Mouse (Mus musculus): ENCODE results near the gene Hoxb3. TPM values are rescaled to one million over a fixed set of nuclear protein-coding genes. Genes with fewer than 3 reads are reported as not detected.
A peak's percentile ranks its signal among the peaks of the same experiment; 100 is the strongest.

The Hoxb3 gene
- polyA plus RNA-seq, 1 experiment from 2014 or later, result 0.30 TPM

MicroRNAs within 50 kb of the gene (microRNA counts, 519-probe panel; counts per million panel counts)
- microRNA mmu-miR-10a, result 473 counts per million, percentile 71 among the panel's probes with 10 or more counts

Small RNAs within 50 kb of the gene (microRNA-seq; reads per million reads assigned to microRNA genes)
- 1,238 reads per million, percentile 74 among the genes with 10 or more reads in this experiment for gene Mir10a (ENCODE audit: borderline number of aligned reads)

Other genes with a start within 250 kb of the Hoxb3 start
- 610 and 662 TPM in 2 replicates for gene Atp5g1, start 247.7 kb upstream of the Hoxb3 start, polyA plus RNA-seq (2015; fragmentation: Nextera tagmentation; extraction: Ambion mirVana)
- gene Calcoco2, start 211.4 kb upstream of the Hoxb3 start, polyA plus RNA-seq (2015; fragmentation: Nextera tagmentation; extraction: Ambion mirVana), result 0.13 and 0.20 TPM in 2 replicates
- 0.05 and 0.12 TPM in 2 replicates for gene Ttll6, start 189.5 kb upstream of the Hoxb3 start, polyA plus RNA-seq (2015; fragmentation: Nextera tagmentation; extraction: Ambion mirVana)
- gene Hoxb13, start 129.0 kb upstream of the Hoxb3 start, polyA plus RNA-seq (2015; fragmentation: Nextera tagmentation; extraction: Ambion mirVana), result 0.43 and 0.54 TPM in 2 replicates
- gene Hoxb9, start 51.9 kb upstream of the Hoxb3 start, polyA plus RNA-seq (2015; fragmentation: Nextera tagmentation; extraction: Ambion mirVana), result 0.09 TPM in 1 of 2 replicates, not detected in the other
- not detected in 2 replicates for gene Hoxb8, start 41.4 kb upstream of the Hoxb3 start, polyA plus RNA-seq (2015; fragmentation: Nextera tagmentation; extraction: Ambion mirVana)
- 0.19 TPM in 1 of 2 replicates, not detected in the other for gene Hoxb7, start 36.7 kb upstream of the Hoxb3 start, polyA plus RNA-seq (2015; fragmentation: Nextera tagmentation; extraction: Ambion mirVana)
- gene Hoxb6, start 30.9 kb upstream of the Hoxb3 start, polyA plus RNA-seq (2015; fragmentation: Nextera tagmentation; extraction: Ambion mirVana), result 0.10 TPM in 1 of 2 replicates, not detected in the other
- 0.15 and 0.16 TPM in 2 replicates for gene Hoxb5, start 20.0 kb upstream of the Hoxb3 start, polyA plus RNA-seq (2015; fragmentation: Nextera tagmentation; extraction: Ambion mirVana)
- 0.09 and 0.20 TPM in 2 replicates for gene Hoxb4, start 5.1 kb upstream of the Hoxb3 start, polyA plus RNA-seq (2015; fragmentation: Nextera tagmentation; extraction: Ambion mirVana)
- 1.3 and 1.4 TPM in 2 replicates for gene Hoxb2, start 27.2 kb downstream of the Hoxb3 start, polyA plus RNA-seq (2015; fragmentation: Nextera tagmentation; extraction: Ambion mirVana)
- not detected in 2 replicates for gene Hoxb1, start 42.4 kb downstream of the Hoxb3 start, polyA plus RNA-seq (2015; fragmentation: Nextera tagmentation; extraction: Ambion mirVana)
- 376 and 450 TPM in 2 replicates for gene Skap1, start 141.3 kb downstream of the Hoxb3 start, polyA plus RNA-seq (2015; fragmentation: Nextera tagmentation; extraction: Ambion mirVana)

All from thymus, postnatal 0 days (tissue).